Mouse (Mus musculus) myocyte (in vitro differentiated cells): Measurements from ENCODE around the gene Phf7.

ENCODE experiments used
- CEBPB ChIP-seq: IDR thresholded peaks from 2 replicates; pipeline ENCODE4 v1.6.1; 2011; ENCODE audit warnings: mild to moderate bottlenecking, moderate library complexity; ENCODE audit not compliant: poor library complexity, insufficient read depth, severe bottlenecking
- E2F4 ChIP-seq: IDR thresholded peaks from one replicate; pipeline ENCODE4 v1.6.1; 2011; ENCODE audit warnings: mild to moderate bottlenecking, control low read depth, moderate library complexity; ENCODE audit not compliant: insufficient read depth
- MAX ChIP-seq: IDR thresholded peaks from one replicate; pipeline ENCODE4 v1.6.1; 2011; ENCODE audit warnings: low read depth, mild to moderate bottlenecking, control low read depth
- MYOG ChIP-seq, 3 experiments: IDR thresholded peaks; one replicate each; pipeline ENCODE4 v1.6.1; 2011; ENCODE audit warnings: control low read depth in 2 of 3, low read depth in 2 of 3, mild to moderate bottlenecking in 2 of 3; ENCODE audit not compliant: insufficient read length in 2 of 3, control insufficient read depth in 1 of 3, insufficient read depth in 1 of 3
- POLR2A ChIP-seq: IDR thresholded peaks from one replicate; pipeline ENCODE4 v1.6.1; 2011; ENCODE audit warnings: low read depth, mild to moderate bottlenecking, control low read depth, moderate library complexity; ENCODE audit not compliant: insufficient read length
- POLR2AphosphoS2 ChIP-seq: IDR thresholded peaks from one replicate; pipeline ENCODE4 v1.6.1; 2011; ENCODE audit warnings: low read depth, control low read depth; ENCODE audit not compliant: insufficient read length
- USF1 ChIP-seq: IDR thresholded peaks from one replicate; pipeline ENCODE4 v1.6.1; 2011; ENCODE audit warnings: low read depth, mild to moderate bottlenecking, control low read depth, moderate library complexity

DNA sequence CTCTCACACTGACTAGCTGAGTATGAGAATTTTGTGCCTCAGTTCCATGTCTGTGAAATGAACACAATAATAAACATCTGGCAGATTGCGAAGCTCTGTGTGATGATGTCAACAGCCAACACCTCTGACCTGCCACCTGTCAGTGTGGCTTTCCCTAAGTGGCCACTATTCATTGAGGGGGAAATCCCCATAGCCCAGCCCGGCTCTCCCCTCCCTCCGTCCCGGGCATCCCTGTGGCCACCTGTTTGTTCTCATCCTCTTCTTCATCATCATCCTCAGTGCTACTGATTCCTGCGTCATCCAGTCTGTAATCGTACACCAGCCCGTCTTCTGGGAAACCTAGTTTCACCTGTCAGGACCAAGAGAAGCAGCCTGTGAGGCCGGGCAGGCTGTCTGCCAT lies 34.6 kb upstream of the Phf7 start:
- TF ChIP-seq POLR2A: no peak
- no peak for TF ChIP-seq USF1
- TF ChIP-seq MAX: no peak
- no peak for TF ChIP-seq E2F4
- no peak for TF ChIP-seq POLR2AphosphoS2
- no peak for TF ChIP-seq CEBPB
- no peak for TF ChIP-seq MYOG (IDR thresholded peaks at IDR 0.05; ENCODE audit: control insufficient read depth in 1 of 3, insufficient read depth in 1 of 3, insufficient read length in 2 of 3, low read depth in 2 of 3)
